Mouse (Mus musculus): ENCODE data around the gene Anxa11. TPM values are rescaled to one million over a fixed set of nuclear protein-coding genes. Genes with fewer than 3 reads are reported as not detected.
"Not testable (repeated sequence)": the region's sequence is repeated elsewhere in the genome, so short reads cannot be mapped to it uniquely, and the experiment has no call there.

Anxa11 gene
- total RNA-seq (2021) = 10 to 100 TPM; 69.8 to 72.3 TPM

DNA sequence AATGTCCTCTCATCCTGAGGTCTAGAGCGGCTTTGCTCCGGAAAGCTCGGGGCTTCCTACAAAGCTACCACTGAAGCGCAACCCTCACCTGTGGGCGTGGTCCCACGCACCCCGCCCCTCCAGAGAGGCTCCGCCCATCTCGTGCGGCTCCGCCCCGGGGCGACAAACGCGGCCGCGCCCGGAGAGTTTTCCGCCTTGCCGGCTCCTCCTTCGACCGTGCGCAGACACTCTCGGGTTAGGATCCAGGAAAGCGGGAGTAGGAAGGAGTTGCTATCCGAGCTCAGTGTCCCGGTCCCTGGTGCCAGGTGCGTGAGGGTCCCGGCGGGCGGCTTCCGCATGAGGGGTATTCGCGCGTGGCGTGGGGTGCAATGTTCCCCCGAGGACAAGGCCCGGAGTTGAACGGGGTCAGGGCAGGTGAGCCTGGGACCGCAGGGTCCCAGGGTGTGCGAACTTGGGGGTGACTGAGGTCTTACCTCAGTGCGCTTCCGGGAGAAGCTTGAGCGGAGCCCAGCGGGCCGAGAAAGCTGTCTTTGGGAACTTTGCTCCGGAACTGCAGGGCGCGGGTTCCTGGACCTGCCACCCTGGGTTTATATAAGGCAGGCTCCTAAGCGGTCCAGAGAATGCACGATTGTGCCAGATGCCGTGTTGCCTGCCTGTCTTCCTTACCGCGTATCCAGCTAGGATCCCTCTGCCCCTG lies at the start of gene Anxa11:
TSS of gene Anxa11 (plus strand) at position 166 of the 697 bp plus-strand sequence.
- DNase-seq = peak; percentile 93

DNA sequence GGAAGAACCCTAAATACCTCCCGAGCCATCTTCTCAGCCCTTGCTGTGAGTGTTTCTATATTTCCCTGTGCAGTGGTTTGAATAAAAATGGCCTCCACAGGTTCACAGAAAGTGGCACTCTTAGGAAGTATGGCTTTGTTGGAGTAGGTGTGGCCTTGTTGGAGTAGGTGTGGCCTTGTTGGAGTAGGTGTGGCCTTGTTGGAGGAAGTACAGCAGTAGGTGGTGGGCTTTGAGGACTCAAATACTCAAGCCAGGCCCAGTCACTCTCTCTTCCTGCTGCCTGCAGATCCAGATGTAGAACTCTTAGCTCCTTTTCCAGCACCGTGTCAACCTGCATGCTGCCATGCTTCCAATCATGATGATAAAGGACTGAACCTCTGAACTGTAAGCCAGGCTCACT lies 47.6 kb upstream of the Anxa11 start:
- no peak for DNase-seq

DNA sequence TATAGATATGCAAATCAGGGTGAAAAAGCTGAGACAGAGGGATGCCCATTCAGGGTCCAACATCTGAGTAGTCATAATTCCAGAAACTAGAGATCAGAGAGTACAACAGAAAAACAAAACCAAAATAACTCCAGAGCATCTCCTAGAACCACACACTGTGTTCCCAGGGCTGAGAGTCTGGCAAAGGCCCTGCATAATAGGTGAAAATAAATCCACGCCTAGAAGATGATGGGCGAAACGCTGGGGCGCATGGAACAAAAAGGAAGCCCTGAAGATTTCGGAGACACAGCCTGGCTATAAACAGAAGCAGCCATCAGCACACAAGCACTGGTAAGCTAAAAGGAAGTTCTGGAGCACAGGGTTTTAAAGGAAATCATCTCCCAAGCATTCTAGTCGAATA lies 46.9 kb upstream of the Anxa11 start:
- no peak for DNase-seq

DNA sequence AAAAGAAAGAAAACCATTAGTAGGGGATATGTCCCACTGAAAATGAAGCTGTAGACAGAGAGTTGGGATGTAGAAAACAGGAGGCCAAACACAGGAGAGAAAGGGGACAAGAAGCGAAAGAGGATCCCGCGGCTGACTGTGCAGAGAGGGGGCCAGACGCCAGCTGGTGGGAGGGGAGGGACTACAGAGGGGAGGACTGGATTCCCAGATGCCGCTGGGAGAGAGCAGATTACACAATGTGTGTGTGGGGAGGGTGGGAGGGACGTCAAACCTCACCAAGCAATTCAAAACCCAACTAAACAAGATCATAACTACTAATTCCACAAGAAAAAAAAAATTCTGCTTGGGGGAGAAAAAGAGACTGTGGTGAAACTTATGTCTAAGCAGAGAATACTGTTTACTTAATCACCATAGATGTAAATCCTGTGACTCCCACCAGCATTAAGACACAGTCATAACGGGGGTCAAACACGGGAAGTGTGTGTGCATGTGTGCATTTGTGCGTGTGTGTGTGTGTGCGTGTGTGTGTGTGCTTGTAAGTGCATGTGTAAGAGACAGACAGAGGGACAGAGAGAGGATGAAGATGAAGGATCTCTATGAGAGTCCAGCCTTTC lies 46.3 kb upstream of the Anxa11 start:
- peak; percentile 81 for DNase-seq

DNA sequence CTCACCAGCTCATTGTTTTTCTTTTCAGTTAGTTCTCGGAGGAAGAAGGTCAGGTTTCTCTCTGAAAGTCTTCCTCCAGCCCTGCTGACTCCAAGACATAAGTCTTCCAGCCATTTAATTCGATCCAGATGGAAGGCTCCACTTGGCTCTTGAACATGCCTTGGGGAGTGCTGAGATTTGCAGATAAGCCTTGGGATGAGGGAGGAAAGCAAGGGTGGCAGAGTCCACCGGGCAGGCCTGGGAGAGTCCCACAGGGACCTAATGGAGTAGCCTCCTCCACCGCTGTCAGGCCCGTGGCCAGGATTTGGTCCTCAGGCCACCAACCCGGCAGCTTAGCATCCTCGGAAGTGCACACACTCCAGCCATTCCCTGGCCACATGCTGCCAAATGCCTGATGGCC lies 45.3 kb upstream of the Anxa11 start:
- no peak for DNase-seq

DNA sequence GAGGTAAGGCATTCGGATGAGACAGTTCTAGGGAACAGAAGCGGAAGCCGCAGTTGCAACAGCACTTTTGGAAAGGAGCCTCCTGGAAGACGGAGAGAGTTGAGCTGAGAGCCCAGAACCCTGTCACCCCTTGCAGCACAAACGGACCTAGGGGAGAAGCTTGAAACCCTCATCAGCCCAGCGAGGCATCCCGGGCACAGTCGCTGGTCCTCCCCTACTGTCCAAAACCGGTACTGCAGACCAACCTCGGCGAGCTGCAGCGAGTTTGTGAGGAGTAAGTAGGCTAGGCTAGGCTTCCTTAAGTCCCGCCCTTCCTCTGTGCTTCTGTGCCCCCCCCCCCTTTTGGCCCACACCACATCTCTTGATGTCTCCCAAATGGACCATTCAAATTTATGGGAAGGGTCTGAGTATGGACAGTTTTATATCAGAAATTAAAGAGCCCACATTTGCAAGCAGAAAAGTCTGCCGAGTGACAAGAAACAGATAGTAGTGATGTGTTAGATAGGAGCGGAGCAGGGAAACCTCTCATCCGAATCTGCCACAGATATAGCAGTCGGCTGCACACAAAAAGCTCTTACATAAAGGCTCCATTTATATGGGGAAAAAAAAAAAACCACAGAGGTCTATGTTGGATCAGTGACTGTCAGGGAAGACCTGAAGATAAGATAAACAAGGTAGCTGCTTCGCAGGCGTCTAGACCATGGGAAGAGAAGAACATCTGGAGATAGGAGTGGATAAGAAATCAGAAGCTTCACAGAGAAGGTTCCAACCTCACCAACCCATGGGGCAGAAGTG lies 41.6 kb upstream of the Anxa11 start:
- DNase-seq = peak; percentile 95

DNA sequence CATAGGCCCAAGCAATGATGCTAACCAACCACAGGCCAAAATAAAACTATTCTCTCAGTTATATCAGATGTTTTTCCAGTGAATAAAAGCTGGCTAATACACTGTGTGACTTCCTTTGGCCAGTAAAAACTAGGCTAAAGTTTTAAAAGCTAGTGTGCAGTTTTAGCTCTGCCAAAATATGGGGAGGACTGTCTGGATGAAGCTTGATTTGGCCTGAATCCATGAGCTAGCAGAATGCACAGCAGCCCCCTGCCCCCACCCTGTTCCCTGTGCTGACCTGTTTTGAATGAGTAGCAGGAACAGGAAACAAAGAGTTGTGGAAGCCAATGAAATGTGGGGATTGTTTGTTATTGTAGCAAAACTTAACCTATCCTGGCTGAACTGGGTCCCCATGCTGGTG lies 39.4 kb upstream of the Anxa11 start:
- peak; percentile 36 for DNase-seq

DNA sequence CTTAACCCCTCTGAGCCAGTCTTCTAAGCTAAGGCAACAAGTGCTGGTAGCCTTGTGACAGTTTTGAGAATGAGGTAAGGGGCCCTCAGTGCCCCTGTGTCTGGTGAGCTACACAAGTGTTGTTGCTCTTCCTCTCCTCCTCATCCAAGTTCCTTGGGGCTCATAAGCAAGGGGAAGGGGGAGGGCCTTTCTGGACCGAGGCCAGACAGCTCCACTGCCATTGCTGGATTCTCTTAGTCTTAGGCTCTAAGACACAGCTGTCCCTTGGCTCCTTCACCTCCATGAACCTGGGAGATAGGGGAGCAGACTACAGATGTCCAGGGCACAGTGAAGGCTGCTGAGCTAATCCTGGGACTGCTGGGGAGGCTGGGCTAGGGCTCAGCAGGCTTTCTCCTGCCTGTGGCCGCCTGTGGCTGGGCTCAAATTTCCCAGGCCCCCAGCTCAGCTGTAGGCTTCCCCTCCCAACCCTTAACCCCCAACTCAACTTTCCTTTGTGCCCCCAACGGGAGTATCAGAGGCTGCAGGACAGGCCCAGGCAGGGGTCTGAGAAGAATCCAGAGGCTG lies 38.6 kb upstream of the Anxa11 start:
- DNase-seq = no peak

DNA sequence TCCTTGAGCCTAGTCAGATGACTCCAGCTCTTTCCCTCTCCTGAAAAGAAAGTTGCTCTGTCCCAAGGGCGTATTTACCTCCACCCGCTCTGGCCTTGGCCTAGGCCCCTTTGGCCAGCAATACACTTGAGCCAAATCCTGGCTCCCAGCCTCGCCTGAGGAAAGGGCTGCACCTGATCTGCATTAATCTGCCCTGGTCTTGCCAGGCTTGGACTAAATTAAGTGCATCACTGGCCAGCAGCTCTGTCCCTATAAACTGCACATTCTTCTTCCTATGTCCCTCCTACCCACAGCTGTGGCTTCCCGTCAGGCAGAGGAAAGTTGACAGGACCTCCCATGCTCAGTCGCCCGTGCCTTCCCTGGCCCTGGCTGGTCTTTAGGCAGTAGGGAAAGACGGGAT lies 36.1 kb upstream of the Anxa11 start:
- peak; percentile 52 for DNase-seq

DNA sequence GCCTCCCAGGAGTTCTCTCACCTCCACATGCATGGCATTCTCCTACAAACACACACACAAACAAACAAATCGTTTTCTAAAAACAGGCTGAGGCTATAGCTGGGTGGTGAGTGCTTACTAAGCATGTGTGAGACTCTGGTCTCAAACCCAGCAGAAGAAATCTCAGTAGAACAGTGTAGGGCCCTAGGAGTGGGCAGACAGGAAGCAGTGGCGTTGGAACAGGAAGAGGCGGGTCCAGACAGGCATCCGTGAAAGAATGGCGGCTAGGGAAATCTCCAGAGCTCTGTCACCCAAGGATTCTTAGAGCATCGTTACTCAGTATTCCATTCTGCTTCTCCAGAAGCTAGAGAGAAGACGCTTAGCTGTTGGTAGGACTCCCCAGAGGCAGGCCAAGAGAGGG lies 35.4 kb upstream of the Anxa11 start:
- no peak for DNase-seq

DNA sequence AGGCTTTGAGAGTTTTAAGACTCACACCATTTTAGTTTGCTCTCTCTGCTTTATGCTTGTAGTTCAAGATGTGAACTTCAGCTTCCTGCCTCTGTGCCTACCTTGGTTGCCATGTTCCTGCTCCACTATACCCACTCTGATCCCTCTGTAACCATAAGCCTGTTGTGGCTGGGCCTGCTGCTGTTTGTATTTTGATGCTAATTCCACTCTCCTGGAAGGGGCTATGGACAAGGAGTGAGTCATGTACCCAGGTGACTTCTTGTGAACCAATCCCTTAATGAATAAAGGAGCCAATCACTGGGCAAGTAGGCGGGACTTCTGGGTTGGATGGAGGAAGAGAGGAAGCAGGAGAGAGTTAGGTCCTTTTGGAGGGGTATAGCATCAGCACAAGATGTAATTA lies 30.9 kb upstream of the Anxa11 start:
- not testable (repeated sequence) for DNase-seq

DNA sequence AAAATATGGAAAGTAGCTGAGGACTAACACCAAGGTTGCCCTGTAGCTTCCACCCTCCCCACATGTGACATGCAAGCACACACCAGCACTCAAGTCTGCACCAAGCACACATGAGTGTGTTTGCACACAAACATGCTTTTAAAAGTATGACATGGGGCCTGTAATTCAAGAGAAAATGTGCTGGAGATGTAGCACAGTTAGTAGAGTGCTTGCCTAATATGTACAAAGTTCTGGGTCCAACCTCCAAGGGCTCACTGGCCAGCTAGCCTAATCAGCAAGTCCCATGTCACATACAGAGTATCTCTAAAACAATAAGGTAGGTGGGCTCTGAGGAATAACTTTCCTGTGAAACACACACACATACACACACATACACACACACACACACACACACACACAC lies 27.8 kb upstream of the Anxa11 start:
- no peak for DNase-seq

DNA sequence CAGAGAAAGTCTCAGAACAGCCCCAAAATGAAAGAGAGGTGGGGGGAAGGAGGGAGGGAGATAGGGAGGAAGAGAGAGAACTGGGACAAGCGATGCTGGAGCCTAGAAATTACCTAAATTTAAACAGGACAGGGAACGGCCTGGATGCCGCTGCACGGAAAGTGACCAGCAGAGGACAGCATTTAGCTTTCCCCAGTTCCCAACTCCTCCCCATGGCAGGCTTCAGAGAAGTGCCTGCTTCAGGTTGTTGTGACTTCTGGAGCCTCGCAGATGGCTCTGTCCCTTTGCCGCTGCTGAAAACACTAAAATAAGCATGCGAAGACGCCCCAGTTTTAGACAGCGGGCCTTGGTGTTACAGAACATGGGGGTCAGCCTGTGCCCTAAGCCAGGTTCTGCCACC lies 25.5 kb upstream of the Anxa11 start:
- peak; percentile 84 for DNase-seq

DNA sequence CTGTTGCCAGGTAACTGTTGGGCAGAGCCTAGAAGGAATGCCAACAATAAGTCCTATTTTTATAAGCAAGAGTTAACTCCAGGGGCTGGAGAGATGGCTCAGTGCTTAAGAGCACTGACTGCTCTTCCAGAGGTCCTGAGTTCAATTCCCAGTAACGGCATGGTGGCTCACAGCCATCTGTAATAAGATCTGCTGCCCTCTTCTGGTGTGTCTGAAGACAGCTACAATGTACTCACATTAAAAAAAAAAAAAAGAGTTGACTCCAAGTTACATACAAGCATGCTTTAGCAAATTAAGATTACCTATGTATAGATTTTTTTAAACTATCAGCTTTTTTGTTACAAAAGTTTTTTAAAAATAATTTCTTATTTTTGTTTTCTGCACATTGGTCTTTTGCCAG lies 19.4 kb upstream of the Anxa11 start:
- no peak for DNase-seq

DNA sequence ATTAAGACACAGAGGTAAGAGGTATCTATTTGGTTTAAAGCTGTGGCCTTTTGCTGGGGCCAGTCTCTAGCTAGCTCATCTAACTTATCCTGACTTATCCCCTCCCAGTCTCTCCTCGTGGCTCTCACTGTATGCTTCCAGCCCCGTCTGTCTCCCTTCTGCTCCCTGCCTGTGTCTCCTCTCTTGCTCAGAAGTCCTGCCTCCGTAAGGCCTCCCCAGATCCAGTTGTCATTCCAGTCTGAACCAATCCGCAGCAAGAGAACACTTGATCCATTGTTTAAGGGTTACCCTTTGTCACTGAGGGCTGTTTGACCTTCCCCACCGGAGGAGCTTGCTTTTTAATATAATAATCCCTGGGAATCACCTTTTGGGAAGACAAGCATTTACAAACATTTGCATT lies 17.0 kb upstream of the Anxa11 start:
- DNase-seq = no peak

DNA sequence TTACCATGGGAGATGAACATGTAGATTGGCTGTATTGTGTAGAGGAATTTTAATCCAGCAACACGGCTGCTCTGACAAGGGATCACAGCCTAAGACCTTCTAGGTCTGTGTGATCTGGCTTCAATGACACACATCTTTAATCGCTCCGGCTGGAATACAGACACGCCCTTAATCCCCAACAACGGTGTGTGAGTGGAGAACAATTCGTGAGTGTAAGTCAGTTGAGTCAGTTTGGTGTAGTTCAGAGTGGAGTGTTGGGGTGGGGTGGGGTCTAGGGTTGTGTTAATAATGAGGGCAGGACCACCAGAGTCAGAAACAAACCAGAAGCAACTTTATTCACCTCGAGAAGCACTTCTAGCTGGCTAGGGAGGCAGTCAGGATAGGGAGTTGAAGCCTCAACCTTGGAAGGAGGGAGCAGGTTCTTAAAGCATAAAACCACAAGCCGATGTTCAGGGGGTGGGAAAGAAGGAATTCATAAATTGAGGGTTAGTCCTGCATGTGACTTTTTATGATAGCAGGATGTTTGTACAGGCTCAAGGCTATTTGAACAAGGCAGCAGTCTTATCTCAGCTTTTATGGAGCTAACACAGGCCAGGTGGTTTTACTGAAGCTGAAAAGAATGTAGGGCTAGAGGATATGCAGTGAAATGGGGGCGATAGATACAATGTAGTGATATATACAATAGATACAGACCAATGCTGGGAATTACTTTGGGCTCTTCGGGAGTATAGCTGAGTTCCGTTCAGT lies 15.9 kb upstream of the Anxa11 start:
- no peak for DNase-seq

DNA sequence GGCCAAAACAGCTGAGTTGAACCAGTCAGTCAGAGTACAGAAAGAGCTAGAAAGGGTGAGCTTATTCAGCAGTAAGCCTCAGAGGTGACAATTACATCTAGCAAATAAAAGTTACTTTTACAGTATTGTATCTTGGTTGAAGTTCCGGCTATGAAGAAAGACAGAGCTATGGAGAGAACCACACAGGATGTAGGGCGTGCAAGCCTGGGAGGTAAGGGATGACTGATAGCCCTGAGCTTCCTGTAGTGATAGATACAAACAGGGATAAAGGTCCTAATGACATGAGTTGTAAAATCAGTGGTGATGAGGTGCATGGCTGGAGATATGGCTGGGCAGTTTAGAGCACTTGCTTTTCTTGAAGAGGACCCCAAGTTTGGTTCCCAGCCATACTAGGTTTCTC lies 15.1 kb upstream of the Anxa11 start:
- DNase-seq = no peak

DNA sequence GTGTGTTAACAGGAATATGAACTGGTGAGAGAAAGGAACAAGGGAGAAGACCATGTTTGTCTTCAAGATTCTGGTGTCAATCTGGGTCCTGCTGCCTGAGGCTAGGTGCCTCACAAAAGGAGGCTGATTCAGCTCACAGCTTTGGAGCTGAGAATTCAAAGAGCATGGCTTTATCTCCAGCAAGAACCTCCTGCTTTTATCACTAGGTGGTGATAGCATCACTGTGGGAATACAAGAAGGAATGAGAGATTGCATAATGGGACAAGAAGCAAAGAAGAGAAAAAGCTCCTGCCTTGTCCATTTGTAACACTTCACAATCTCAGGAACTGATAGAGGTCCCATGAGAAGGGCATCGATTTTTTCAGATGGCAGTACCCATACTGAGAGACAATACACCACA lies 10.6 kb upstream of the Anxa11 start:
- DNase-seq = no peak

DNA sequence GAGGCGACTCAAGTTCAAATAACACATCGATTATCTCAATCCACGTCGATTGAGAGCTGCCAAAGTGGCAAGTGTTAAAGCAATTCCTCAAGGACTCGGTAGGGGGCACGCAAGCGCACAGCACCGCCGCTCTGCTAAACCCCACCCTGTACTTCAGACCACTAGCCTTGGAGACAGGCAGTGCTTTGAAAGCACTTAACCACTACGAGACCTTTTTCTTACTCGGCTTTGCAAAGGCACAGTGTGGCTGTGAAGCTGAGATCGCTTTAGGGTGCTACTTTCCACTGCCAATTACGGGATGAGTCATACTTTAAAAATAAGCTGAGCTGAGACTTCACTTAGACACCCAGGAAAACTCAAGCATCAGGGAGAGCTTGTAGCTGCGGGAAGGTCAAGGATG lies 9.7 kb upstream of the Anxa11 start:
- DNase-seq = peak; percentile 78

DNA sequence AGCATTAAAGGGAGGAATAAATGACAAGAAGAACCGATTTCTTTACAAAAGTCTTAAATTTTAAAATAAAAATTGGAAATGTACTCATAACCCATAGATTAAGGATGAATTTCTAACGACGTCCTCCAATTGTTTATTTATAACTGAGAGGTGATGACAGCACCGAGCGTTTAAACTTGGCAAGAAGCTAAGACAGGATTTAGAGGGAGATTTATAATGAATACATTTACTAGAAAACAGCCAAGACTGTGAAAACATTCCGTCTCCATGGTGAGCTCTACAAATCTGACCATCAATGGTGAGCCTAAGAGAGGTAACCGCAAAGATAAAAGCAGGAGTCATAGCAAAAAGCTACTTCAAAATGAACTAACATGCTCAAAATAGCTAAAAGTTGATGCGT lies 3.5 kb upstream of the Anxa11 start:
- no peak for DNase-seq

DNA sequence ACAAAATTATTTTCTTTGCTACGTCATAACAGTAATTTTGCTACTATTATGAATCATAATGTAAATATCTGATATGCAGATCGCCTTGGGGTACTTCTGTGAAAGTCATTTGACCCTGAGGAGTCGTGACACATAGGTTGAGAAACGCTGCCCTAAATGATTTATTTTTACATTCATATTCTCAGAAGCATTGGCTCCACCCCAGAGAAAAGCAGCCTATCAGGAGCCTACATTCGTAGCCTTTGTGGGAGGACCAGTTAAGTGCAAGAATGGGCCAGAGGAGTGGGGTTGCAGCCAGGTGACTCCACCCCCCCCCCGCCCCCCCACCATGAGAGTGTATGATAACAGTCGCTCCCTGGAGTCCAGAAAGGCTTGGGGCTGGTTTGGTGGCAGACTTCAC lies 2.2 kb upstream of the Anxa11 start:
- DNase-seq = no peak

DNA sequence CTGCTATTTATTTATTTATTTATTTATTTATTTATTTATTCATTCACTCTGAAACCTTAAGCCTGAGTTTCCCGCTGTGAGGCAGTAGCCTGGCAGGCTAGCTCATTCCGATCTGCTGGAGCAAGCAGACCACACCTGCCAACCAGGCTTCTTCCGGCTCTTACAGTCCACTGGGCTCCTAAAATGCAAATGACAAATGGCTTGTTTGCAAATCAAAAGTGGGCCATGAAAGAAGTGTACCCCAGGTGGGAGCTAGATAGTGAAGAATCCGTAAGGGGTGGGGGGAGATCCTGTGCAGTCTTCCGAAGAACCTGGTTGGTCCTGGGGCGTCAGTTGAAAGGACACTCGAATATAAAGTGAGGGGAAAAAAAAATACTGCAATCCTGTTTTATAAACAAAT lies 995 bp upstream of the Anxa11 start:
- no peak for DNase-seq

DNA sequence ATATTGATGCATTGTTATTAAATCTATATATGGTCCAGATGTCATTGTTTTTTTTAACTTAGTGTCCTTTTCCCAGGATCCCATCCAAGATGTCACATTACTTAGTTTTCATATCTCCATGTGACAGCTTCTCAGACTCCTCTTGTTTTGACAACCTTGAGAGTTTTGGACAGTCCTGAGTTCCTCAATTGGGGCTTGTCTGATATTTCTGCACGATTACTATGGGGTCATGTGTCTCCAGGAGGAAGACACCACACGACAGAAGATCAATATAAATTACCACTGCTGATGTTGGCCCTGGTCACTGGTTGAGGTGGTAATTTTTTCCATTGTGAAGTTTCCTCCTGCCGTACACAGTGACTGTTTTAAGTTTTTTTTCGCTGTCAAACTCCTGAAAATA lies 377 bp upstream of the Anxa11 start:
- no peak for DNase-seq

Data from heart, postnatal 4 days (tissue).